Mouse (Mus musculus) yolk sac, embryonic 10.5 days (tissue): ENCODE measurements around the gene Scg5.
A peak's percentile ranks its signal among the peaks of the same experiment; 100 is the strongest.

Source experiments
- DNase-seq: peaks from one replicate; pipeline ENCODE4 v3.0.0-alpha.2; 2017; ENCODE audit warnings: low spot score

Gene Scg5

DNA sequence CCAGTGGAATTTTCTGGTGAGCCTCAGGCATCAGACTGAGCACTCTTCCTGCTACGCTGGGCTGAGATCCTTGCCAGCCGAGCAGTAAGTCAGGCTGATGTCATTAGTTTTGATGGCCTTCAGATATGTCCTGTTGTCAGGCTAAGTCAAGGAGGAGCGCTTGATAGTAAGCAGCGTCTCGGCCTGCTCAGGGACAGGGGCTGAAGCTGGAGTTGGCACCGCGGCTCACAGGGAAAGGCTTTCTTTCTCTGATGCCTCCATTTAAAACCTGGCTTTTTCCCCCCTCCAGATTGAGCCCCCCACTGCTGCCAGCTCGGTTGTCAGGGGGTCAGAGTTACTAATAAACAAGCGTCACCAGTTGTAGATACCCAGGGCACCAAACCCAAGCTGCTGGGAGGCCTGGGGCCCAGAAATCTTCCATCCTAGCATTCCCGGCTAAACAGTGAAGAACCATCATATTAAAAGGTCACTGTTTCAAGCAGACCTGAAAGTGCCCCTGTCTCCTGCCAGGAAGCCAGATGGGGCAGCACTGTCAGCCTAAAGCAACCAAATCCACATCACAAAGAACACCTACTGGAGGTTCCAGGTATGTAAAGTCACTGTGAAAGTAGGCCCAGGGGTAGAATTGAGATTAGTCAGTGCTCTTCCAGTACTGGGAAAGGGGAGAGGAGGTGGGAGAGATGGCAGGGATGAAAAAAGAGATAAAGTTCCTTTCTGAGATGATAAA is 21.9 kb downstream of the Scg5 start:
- no peak for DNase-seq

DNA sequence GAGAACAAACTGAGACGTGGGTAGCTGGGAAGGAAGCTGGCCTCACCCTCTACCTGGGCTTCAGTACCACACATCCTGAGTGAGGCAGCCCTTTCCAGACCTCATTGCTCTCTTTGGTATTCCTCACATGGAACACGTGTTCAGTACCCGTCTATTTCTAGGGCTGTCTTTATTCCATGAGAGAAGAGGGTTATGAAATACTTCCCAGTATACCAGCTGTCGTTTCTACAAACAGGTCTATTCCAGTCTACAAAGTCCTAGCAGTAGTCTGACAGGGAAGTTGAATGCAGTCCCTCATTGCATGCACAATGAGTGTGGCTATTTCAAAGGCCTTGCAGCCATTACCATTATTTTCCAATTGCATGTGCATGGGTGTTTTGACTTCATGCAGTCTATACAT is 23.2 kb downstream of the Scg5 start:
- no peak for DNase-seq

- DNase-seq, result no peak
Measured at GRCm38 (mm10) chr2:113803753-113804152, 25.2 kb downstream of the Scg5 start.

GRCm38 (mm10) chr2:113800846-113801245 is 28.1 kb downstream of the Scg5 start:
- DNase-seq, result no peak

- DNase-seq, result no peak
Measured at GRCm38 (mm10) chr2:113798605-113799004, 30.3 kb downstream of the Scg5 start.

DNA sequence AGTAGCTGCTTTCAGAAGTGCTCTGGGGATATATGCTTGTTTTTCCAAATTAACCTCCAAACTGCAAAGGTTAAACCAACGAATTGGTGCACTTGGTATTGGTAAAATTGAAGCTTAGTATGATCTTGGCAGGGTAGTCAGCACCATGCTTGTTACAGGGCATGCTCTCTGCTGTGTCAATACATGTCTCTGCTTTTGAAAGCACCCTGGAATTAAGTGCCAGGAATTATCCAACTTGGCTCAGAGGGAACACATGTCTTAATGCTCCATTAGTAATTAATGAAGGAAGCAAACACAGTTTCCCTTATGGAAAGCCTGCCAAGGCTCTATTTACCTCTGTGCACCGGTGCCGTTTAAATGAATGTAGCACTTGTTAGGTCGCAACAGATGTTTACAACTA is 33.7 kb downstream of the Scg5 start:
- DNase-seq, result no peak

DNA sequence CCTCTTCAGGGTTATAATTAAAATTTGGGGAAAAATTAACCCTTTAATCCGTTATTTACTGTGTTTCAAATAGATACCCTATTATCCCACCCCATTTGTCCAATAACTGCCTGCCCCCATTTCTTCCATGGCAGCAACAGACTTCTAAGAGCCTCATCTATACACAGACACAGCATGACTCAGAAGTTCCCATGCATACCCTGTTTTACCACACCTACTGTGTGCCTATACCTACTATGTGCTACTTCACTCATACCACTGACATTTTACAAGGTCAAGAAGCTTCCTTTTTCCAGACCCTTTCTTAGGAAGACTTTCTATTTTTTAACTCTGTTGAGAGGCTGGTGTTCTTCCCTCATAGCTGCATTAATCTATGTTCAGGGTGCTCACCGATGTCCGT is 35.4 kb downstream of the Scg5 start:
- DNase-seq, result no peak

DNA sequence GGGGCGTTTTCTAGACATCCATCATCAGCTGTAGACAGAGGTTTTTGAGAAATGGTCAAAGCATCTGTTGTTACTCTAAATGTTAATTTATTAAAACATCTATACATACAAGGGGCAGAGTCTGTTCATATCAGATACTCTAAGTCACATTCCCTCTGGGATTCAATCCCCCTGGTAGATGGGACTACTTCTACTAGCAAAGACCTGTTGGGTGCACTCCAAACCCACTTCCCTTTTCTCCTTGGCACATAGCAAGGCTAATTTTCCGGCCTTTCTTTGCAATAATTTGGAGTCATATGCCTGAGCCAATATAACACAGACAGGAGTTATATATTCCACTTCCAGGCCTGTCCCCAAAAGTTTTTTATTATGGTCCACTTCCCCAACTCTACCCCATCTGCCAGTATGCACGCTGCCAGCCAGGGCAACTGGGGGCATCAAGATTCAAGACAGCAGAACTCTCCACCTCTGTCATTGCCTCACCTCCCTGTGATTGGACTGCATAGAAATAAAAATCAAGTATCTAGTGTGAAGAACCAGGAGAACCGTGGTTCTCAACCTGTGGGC is 40.0 kb downstream of the Scg5 start:
- DNase-seq, result no peak

- no peak for DNase-seq
Measured at GRCm38 (mm10) chr2:113787882-113788281, 41.0 kb downstream of the Scg5 start.

DNA sequence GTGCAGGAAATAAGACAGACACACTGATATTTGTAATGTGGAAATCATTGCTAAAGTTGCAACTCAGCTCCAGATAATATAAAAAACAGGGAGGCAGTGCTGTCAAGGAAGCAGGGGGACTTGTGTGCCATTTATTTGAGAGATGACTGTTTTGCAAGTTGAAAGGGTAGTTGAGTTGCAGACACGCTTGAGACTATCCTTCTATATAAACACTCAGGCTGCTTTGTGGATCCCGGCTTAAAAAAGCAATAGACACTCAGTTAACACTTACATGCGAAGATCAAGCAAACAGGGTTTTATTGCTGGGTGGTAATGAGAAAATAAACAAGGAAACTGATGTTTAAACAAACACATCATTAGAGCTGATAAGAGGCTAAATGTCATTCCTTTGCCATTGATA is 44.1 kb downstream of the Scg5 start:
- DNase-seq, result no peak

DNA sequence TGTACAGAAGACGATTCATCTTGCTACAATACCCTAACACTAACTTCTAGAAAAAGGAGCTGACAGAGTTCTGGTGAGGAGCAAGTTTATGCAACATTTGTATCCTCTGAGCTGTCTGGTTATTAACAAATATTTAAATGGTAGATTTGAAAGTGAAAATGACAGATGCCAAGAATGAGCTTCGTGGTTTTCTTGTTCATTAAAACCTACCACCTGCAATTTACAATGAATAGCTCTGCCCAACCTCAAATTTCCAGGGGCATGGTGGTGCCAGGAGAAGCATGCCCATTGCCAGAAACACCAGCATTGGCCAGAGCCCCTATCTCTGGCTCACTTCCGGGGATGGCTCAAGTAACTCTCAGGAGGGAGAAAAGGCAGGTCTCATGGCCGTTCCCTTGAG is 47.4 kb downstream of the Scg5 start:
- no peak for DNase-seq

- no peak for DNase-seq
Measured at GRCm38 (mm10) chr2:113781107-113781506, 47.8 kb downstream of the Scg5 start.

GRCm38 (mm10) chr2:113779336-113779735 is 49.6 kb downstream of the Scg5 start:
- no peak for DNase-seq

- no peak for DNase-seq
Measured at GRCm38 (mm10) chr2:113778036-113778435, 50.9 kb downstream of the Scg5 start.

DNA sequence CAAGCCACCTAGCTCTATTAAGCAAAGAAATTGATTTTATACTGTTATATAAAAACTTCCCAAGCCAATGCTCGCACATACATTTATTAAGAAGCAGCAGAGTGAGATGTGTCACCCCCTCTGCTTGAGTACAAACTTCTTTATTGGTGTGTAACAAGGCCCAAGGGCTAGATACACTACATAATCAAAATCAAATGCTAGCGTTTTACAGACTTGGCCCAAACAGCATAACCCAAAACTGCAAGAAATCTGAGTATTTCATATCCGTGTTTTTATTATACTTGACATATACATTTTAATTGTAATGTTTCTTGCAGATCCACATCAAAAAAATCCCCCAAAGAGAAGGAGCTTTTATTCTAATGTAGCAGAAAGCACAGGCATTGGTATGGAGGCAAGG is 52.6 kb downstream of the Scg5 start:
- DNase-seq, result no peak

DNA sequence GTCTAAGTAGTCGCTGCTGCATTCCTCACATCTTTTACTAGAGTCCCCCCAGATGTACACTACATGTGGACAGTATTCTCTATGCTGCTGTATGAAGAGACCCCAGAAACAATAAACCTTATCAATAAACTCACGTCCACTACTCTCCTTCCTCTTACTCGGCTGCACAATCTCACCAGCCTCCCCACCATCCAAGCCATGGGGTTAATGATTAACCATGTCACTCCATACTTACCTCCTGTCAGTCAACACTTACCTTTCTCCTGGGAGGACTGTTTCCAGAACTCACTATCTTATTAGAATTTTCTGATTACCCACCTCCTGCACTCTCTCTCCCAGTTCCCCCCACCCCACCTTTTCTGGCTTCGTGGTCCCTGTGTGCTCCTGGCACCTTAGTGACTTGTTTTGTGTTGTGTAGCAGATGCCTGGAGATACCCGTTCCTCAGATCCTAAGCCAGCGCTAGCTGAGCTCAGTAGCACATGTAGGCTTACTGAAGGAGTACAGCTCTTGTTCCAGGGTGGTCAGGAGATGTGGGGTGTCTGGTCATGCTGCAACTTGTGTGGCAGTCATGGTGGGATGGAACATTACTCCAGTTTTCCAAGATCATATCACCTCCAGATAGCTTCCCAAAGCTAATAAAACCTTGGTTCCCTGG is 54.6 kb downstream of the Scg5 start:
- peak; percentile 41 for DNase-seq

DNA sequence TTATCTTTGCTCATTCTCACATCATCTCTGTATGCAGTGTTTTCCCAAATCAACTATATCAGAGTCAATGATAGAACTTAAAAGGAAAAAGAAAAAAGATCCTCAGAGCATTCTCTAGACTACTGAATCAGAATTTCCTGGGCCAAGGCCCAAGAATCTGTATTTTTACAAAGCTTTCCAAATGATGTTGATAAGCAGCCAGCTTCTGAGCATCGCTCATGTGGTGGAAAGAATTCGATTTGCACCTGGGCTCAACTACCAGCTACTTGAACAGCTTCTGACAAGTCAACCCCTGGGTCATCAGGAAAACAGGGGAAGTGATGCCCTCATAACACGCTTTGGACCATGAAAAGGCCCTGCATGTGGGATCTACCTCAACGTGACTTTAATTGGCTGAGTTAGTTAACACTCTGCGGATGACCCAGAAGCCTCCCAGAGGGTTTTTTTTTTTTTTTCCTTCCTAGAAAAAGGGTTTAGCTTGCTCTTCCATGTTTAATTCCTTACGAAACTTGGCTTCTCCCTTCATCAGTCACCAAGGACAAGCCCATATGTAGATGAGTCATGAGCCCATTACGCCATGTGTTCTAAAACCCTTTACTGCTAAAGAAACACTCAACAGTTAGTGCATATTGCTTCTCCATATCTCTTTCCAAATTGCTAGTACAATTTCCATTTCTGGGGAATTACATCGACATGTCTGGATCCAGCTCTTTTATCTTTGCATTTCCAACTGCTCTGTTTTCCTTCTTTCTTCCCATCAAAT is 60.2 kb downstream of the Scg5 start:
- DNase-seq, result no peak

GRCm38 (mm10) chr2:113765885-113766284 is 63.0 kb downstream of the Scg5 start:
- no peak for DNase-seq

DNA sequence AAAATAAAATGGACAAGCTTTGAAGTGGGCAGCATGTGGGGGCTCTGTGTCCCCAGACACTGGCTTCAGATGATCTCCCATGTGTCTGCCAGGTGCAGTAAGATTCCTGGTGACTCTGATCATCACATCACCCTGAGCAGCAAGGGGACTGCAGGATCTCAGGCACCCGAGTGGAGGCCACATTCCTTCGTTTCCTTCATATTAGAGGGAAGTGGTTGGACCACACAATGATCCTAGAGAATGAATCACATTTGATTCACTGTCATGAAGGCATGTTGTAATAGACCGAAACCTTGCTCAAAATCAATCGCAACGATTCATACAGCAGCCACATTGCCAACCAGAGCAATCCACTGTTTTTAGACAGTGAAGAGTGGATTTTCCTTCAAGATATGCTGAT is 64.0 kb downstream of the Scg5 start:
- DNase-seq, result no peak

DNA sequence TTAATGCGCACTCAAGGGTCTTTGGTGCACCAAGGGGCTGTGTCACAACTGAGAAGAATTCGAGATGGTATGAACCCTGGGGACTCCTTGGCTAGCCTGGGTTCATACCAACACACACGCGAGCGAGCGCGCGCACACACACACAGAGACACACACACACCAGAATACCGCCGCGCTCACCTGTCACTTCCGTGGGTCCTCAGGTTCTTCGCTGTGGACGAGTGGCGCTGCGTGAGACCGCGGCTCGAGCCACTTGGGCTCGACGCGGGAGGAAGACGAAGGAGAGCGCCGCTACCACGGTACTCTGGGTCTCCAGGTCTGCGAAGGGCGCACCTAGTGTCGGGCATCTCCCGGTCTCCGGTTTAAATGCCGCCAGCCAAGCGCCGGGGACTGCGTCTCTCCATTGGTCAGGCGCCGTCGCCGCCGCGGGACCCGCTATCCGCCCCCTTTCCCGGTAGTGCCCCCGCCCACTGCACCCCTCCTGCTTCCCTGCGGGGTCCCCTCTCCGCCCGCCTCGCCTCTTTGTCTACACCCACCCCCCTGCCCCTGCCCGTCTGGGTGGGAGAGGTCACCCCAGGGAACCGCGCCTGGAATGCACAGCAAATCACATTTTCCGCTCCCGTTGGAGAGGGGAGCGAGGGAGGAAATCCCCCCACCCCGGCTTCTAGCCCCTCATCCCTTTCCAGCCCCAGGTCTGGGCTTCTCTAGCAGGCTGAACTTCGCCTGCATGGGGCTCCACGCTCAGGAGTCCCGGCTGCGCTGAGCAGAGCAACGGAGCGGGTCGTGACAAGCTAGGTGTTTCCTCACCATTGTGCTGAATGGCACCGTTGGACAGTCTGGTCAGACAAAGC is 70.4 kb downstream of the Scg5 start, which contains the start of gene Grem1:
Grem1 (minus strand) TSS at position 336 of the 851 bp plus-strand sequence.
- peak; percentile 5 for DNase-seq

DNA sequence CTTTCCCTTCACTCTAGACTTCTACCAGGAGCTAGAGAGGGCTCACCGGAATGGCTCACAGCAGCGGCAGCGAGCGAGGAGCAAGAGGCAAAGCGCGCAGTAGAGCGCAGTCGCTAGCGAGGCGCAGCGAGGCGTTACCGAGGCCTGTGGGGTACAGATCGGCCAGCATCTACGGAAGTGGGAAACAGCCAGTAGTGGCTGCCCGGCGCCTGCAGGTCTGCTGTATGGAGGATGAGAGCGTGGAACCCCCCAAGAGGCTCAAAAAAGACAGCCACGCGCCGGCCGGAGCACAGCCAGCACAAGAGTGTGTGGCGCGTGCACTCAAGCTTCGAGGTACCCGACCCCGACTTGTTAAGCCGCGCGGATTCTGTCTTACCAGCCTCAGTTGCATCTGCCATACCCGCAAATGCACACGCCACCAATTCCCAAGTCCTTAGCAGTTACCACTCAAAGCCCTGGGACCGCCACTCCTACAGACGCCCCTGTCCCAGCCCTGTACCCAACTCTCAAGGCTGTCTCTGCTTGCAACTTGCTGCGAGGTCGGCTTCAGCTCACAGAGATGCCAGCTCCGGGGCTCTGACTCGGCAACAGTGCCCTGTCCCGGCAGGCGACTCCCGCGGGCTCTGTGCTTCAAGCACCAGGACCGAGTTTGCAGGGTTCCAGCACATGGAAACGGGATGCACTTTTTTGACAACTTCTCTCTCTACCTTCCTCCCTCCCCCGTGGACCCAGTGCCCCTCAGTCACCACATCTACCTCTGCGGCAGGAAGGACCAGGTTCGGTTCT is 71.2 kb downstream of the Scg5 start:
- DNase-seq, result no peak
